Mouse (Mus musculus) cerebellum, adult 2 months (tissue): ENCODE data around the gene Mixl1.

ENCODE experiments used
- CTCF ChIP-seq: fragments of 200-500 bp; IDR thresholded peaks from 2 replicates; pipeline ENCODE4 v1.5.1; 2011; ENCODE audit warnings: low read depth, mild to moderate bottlenecking, control low read depth, low read length, moderate library complexity, borderline replicate concordance; ENCODE audit not compliant: insufficient read depth
- POLR2A ChIP-seq: fragments of 200-500 bp; IDR thresholded peaks from 2 replicates; pipeline ENCODE4 v1.6.1; 2011; ENCODE audit warnings: low read length, control low read depth, borderline replicate concordance; ENCODE audit not compliant: insufficient read depth

DNA sequence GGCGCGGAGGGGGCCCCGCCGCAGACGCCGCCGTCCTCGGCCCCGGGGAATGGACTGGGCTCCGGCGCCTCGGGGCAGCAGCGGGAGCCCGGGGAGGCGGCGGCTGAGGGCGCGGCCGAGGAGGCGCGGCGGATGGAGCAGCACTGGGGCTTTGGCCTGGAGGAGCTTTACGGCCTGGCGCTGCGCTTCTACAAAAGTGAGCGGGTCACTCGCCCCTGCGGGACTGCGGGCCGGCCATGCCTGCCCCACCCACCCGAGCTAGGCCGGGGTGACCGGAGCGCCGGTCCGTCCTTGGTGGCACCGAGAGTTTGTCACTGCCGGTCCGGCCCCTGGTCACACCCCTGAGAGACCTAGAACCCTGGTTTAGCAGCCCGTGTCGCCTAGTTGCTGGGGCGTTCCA lies 29.3 kb upstream of the Mixl1 start:
- TF ChIP-seq CTCF (no peak), POLR2A (no peak)
